Mouse (Mus musculus) Muller cell, postnatal 12 days (primary cell): Measurements from ENCODE around the gene Mrpl43.
A peak's percentile ranks its signal among the peaks of the same experiment; 100 is the strongest.

Experiments used
- DNase-seq: peaks from one replicate; pipeline ENCODE4 v3.0.0-alpha.2; 2015; ENCODE audit errors: inconsistent ontology term

The Mrpl43 gene

DNA sequence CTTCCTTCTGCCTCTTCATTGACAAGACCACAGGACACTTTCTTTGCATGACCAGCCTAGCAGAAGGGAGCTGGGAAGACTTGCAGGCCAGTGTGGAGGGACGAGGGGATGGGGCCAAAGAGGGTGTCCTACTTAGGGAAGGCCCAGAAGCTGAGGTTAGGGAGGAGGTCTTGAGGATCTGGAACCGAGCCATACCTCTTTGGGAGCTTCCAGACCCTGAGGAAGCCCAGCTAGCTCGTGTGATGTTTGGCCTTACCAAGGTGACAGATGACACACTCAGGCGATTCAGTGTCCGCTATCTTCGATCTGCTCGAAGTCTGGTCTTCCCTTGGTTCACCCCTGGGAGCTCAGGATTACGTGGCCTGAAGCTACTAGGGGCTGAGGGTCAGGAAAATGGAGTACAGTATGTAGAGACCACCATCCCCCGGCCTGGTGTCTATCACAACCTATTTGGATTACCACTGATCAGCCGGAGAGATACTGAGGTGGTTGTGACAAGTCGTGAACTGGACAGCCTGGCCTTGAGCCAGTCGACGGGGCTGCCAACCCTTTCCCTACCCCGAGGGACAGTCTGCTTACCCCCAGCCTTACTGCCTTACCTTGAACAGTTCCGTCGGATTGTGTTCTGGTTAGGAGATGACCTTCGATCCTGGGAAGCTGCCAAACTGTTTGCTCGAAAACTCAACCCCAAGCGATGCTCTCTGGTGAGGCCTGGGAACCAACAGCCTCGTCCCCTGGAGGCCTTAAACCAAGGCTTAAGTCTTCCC, 1.4 kb upstream of the Mrpl43 start:
- DNase-seq: no peak

DNA sequence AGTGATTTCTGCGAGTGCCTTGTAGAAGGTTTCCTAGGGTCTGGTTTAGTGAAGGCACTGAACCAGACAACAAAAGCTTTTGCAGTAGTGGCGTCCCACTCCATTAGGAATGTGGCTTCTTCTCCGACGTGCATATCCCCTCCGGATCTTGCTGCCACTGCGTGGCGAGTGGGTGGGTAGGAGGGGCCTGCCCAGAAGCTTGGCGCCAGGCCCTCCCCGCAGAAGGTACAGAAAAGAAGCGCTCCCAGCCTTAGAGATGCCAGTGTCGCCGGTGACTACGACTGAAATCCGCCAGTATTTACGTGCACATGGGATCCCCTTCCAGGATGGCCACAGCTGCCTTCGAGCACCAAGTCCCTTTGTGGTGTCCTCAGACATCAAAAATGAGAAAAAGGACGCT, 779 bp upstream of the Mrpl43 start:
- peak; percentile 34 for DNase-seq

DNA sequence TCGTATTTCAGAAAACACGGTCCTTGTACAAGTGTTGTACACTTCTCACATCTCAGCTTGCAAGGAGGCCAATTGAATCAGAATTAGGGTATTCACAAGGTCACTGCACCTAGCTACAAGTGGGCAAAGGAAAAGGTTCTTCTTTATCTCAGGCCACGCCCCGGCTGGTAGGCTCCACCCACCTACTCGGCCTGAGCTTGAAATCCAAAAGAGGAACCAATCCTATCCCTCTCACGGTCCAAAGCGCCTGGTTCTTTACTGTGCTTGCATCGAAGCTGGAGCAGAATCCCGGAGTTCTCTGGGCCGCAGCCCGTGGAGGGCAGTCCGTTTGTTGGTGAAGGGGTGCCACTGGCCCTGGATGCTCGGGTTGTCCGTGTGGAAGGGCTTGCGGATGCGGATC, 798 bp downstream of the Mrpl43 start, which contains the start of gene Twnk:
Gene Twnk (plus strand): TSS at position 220 of the 400 bp plus-strand sequence.
- peak; percentile 70 for DNase-seq

DNA sequence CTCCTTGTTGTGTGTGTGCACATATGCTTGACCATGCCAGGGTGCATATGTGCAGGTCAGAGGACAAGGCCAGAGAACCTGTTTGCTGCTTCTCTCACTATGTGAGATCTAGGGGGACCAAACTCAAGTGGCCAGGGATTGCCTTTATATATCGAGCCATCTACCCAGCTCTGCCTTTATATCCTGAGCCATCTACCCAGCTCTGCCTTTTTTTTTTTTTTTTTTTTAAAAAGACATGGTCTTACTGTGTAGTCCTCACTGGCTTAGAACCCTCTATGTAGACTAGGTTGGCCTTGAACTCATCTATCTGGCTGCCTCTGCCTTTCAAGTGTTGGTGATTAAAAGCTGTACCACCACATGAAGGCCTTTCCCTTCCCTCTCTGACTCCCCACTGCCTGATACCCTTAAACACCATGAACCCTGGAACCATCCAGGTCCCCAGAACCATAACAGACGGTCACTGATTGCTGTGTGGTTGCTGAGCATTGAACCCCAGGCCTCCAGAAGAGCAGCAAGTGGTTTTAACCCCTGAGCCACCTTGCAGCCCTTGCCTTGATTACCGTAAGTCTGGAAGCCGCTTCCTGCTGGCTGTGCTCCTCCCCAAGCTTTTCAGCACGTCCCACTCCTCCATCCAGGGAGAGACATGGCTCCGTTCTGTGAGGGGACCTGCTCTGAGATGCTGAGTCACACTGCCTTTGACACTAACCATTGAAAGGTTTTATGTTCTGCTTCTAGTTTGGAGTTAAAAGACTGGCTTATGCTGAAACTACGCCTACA, 2.3 kb downstream of the Mrpl43 start:
- DNase-seq: no peak

DNA sequence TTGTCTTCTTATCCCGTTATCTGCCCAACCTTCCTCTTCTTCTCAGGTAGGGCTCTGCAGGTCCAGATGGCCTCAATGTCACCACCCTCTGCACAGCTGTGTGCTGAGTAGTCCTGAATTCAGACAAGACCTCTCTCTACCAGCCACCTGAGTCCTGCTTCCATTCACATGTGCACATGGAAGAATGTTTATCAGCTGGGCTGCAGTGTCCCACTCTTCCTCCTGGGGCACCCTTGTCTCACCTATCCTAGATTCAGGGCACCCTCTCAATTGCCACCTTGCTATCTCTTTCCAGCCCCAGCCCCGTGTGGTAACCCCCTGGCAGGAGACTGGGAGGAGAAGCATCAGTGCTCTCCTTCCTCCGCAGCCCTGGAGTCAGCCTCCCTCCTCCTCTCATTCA, 3.9 kb downstream of the Mrpl43 start:
- no peak for DNase-seq

DNA sequence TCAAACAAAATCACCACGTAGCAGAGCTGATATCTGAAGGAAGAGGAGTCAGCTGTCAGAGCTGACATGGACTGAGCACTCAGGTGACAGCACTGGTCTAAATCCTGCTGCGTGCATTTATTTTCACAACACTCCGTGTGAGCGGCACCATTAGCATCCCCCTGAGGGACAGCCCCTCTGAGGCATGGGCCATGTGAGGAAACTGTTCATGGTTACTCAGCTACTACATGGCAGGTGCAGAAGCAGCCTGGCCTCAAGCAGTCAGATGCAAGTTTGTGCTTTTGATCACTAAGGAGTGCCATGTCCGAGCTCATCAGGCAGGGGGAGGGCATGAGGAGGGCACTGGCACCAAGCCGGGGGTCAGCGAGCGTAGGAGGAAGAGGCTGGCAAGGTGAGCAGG, 6.6 kb downstream of the Mrpl43 start:
- DNase-seq: no peak

DNA sequence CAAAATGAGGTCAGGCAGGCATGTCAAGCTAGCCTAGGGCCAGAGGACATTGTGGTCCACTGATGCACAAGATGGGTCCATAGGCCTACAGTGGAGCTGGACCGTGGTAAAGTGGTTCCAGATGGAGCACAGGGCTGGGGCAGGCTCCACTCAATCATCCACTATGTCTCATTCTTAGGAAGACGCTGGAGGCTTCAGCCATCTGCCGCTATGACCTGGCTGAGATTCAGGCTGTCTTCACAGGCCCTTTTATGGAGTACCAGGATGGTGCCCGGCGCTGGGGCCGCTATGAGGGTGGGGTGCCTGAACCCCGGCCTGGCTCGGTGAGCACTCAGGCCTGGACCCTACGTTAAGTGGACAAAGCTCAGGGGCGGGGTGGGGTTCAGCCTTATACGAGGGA, 8.5 kb downstream of the Mrpl43 start:
- no peak for DNase-seq

DNA sequence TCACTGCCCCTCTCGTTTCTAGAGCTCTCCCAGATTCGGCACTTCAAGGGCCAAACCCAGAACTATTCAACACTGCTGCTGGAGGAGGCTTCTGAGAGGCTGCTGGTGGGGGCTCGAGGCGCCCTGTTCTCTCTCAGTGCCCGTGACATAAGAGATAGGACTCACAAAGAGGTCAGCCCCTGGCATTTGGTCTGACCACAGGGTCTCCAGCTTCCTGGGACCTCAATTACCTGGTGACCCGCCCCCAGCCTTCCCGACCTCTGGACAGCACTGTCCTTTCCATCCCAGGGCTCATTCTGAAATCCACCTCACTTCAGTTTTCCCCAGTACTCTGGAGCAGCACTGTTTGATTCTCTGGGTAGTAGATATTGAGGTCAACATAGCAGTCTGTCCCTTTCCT, 13.5 kb downstream of the Mrpl43 start:
- no peak for DNase-seq

DNA sequence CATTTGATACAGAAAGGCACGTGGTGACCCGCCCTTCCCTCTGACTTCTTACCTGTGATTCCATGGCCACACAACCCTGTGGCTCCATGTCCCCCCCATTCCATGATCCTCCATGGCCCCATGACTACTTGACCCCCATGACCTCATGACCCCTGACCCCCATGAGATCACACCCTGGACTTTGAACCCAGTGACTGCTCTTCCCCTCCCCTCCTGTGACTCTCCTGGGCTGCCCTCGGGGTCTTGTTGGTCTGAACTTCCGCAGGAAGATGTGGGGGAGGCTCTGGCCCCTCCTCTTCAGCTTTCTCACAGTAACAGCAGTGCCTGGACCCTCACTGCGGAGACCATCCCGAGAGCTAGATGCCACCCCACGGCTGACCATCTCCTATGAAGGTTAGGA, 14.0 kb downstream of the Mrpl43 start:
- no peak for DNase-seq

DNA sequence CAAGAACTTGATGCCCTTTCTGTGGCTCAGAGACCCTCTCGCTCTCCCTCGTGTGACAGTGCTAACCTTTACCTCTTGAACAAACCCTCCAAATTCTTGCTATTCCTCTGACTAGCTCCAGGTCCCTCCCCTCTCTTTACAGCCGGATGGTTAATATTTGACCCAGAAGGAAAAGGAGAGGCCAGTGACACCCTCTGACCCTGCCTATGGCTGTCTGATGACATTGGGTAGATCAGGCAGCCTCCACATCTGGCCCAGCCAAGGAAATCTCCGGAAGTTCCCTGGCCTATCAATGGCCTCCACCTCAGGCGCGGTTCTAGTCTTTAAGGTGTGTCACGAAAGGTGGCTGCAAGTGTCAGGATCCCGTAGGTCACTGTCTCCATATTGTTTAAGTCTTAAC, 15.2 kb downstream of the Mrpl43 start:
- DNase-seq: no peak

DNA sequence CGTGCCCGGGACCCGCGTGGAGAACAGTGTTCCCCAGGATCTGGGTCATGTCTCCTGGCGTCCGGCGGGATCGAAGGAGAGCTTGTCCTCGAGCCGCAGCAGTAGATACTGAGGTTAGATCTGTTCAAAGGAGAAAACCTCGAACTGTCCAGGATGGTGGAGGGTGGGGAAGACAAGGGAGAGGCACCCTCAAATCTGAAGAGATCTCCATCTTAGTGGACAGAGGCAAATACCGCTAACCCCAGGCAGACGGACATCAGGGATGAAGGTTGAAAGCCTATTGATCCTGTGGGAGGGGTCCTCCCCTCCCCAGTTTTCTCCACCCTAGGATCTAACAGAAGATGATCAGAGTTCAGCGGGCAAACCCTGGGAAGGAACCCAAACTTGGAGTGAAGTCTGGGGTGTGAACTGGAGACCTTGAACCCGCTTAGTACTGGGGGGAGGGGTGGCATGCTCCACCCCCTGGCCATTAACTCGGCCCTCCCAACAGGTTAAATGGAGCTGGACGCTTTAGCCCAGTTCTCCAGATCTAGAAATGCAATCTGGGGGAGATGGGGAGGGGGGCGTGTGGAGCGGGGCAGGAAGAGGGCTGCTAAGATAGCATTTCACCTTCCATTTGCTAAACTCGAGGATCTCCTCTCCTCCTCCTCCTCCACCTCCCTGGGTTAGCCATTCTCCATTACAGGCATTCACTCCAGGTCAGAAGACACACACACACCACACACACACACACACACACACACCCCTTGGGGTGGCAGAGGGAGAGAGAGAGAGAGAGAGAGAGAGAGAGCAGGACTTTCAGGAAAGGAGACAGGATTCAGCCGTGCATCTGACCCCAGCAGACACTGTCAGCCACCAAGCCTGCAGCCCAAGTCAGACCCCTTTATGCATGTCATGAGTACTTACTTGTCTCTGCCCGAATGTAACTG, 16.4 kb downstream of the Mrpl43 start:
- no peak for DNase-seq

DNA sequence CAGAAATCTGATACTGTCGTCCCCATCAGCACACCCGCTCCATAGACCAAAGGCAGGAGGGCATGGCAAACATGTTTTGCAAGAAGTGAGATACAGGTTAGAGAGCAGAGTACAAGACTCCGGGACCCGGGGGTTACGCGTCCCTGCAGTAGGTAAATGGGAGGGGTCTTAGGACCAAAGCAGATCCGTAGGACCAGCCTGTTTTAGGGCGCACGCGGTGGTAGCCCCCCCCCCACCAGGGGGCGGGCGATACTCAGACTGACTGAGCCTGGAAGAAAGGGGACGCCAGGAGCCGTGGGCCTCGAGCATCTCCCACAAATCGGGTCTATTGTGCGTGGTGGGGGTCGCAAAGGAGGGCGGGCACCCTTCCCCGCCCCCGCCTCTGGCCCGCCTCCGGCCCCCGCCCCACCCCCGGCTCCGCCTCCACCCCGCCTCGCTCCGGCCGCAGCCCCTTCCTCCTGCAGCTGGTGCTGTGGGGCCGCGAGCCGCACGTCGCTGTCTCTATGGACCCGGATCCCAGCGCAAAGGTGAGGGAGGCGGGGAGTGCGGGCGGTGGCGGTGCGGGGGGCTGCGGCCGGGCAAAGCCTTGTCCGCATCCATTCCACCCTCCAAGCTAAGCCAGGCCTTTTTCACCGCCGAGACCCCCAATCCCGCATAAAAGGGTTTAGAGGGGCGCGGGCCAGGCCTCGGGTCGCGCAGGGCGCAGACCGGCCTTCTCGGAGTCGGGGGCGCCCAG, 17.2 kb downstream of the Mrpl43 start, which contains the start of gene Sema4g:
Gene Sema4g (plus strand): TSS at position 271 of the 736 bp plus-strand sequence.
- DNase-seq: peak; percentile 42

DNA sequence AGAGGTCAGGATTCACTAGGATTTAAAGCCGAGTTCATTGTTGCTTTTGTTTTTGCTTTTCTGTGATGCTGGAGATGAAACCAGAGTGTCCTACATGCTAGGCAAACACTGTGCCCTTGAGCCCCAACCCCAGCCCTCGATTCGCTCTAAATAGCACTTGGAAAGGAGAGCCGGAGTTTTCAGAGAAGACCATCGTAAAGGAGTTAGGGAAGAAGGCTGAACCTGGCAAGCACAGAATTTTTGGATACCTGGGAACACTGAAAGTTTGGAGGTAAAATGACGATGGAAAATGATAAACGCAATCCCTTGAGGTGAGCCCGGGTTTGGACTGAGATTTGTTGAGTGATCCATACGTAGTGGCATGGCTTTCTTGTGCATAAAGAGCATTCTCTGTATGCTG, 17.9 kb downstream of the Mrpl43 start:
- no peak for DNase-seq

DNA sequence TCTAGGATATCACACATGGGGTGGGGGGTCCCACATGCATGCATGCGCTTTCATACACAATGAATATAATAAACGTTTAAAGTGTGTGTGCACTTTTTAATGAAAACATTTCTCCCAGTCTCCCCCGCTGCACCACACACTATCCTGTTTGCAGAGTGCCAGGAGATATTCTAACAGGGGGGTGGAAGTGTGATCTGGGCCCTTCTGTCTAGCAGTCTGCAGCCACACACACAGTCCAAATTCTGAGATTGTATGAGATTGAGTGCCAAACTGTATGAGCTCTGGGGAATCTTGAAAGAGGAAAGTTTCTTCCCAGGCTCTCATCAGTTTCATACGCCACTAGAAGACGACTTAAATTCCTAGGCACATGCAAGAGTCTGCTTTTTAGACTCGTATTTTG, 18.4 kb downstream of the Mrpl43 start:
- DNase-seq: no peak

DNA sequence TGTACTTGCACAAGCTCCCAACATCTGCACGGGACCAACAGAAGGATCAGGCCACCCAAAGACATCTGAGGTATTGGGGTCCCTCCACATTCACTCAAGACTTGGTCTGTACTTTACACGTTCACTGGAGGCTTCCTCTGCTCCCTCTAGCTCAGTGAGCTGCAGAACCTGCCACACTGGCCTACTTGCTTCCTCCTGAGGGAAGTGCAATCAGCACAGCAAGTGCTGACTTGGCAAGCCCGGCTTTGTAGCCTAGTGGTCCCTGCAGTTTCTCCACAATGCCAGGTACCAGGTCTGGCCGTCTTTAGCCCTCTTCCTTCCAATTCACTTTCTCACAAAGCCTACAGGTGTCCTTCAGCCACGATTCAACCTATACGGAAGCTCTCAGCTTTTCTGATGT, 19.2 kb downstream of the Mrpl43 start:
- no peak for DNase-seq

DNA sequence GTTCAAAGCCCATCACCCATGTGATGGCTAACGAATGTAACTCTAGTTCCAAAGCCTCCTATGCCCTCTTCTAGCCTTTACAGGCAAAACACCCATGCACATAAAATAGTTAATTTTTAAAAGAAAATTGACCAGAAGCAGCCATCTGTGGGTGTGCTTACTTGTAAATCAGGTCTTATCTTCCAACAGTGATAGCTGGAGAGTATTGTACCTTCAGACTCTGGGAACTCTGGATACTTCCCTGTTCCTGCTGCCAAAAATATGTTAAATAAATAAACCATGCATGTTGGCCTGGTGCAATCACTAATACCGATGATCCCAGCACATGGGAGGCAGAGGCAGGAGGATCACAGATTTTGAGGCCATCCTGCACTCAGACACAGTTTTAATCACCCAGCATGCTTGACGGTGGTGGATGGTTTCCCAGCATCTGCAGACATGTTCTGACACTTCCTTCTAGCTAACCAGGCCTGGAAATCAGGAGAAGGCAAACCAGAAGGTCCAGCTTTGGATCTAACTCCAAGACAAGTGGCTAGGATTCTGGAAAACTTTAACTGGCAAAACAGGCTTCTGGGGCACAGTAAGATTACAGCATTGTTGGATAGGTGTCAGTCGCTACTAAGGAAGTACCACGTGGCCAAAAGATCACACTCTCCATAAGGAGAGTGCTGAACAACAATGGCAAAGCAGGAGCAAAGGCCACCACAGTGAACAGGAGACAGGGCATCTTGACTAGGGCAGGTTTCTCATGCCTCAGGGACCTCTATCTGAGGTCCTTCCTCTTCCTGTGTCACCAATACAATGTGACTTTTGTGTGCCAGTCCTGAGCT, 20.9 kb downstream of the Mrpl43 start:
- DNase-seq: no peak

DNA sequence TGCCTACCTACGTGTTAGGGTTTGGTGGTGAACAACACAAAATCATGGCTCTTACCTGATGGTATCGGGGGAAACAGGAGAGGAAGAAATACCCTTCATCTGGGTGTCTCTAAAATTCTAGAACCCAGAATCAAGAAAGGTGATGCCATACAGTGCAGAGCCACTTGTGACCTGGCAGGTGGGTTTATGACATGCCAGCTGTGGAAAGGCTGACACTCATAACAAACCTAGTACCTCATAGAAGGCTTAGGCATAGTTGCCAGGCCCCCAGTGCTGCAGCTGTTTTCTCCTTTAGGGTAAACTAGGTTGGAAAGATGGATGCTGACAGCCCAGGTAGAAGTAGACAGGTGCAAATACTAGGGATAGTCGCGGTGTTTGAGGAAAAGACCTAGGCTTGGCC, 21.8 kb downstream of the Mrpl43 start:
- no peak for DNase-seq

DNA sequence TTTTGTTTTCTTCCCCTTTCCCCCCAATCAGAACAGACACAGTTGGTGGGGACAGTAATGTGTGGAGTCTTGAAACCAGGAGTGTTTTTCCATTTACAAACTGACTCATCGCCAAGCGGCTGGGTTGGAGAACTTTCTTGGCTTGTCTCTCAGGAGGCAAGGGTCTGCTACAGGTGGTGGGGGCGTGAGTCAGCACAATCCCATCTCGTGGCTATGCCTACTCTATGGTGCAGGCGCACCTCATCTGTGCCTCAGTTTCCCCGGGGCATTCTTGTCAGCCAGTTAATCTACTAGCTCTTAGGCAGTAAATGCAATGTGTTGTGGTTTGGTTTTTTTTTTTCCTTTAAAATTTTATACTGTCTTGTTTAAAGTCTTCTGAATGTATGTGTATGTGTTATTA, 22.9 kb downstream of the Mrpl43 start:
- DNase-seq: no peak

DNA sequence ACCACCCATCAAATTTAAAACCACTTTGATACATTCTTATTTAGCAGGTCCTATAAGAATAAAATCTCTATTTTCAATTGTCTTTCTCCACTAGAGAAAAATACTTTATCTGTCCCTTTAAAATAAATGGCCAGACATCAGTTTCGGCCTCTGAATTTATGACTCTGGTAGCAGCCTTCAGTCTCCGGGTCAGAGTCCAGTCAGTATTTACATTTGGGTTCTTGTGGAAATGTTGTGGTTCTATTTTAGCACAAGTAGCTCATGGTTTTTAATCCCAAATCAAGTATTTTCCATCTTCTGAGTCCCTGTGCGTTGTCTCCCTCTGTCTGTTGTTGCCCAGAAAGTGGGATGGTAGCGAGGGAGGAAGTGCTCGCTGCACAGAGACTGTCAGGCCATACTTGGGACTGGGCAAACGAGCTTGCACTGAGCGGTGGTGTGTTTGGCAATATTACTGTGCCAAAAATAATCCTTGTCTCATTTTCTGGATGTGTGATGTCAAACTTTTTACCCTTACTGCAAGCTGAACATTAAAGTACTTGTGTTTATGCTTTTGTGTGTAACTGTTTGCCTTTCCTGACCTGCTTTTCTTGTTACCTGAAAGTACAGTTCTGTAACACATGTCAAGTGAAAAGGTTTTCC, 23.6 kb downstream of the Mrpl43 start:
- DNase-seq: no peak

DNA sequence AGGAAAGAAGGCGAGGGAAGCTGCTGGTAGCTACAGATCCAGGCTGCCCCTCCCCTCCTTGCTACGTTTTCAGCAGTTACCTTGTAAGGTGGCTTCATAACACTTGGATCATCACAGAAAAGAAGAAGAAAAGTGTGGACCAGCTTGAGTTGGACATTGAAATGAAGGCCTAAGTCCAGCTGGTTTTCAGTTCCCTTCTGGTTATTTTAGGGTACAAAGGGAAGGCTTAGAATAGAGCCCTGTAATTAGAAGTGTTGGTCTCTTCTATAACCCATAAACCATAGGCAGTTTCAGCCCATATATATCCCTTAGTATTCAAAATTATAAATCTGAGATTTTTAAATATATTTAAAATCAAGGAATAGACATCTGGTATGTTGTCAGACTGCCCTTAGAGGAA, 25.5 kb downstream of the Mrpl43 start:
- no peak for DNase-seq
